Mouse (Mus musculus): Measurements from ENCODE around the gene Usp12. TPM values are rescaled to one million over a fixed set of nuclear protein-coding genes. Genes with fewer than 3 reads are reported as not detected.
A peak's percentile ranks its signal among the peaks of the same experiment; 100 is the strongest.

Usp12 gene
- total and polyA plus RNA-seq, 3 experiments: 9.1 to 27.7 (median 24.1) TPM

GRCm38 (mm10) chr5:146838836-146839648 lies 44.2 kb upstream of the Usp12 start:
- H3K4me3 ChIP-seq (ENCODE audit: low read depth, low read length): no peak overlapping the region
- no peaks in the 10 kb centered on the region for H3K9me3 ChIP-seq (replicated peaks)
- H3K27me3 ChIP-seq (ENCODE audit: insufficient read depth, low read length): no peaks in the 10 kb centered on the region
- TF ChIP-seq GATA1 (IDR thresholded peaks at IDR 0.05; ENCODE audit: borderline replicate concordance, low read length): no peak
- peak; percentile 23; the same call in 1 of the 2 replicates for TF ChIP-seq POLR2AphosphoS5 (IDR thresholded peaks at IDR 0.05; ENCODE audit: insufficient replicate concordance, low read depth, low read length)
- no peak for ATAC-seq (ENCODE audit: extremely low read depth, insufficient number of reproducible peaks, low FRiP score, poor library complexity, severe bottlenecking)
- H3K4me1 ChIP-seq (ENCODE audit: insufficient read depth, low read depth, low read length): peaks cover 50% of the 10 kb centered on the region
- no peak for DNase-seq (ENCODE audit: low spot score)
- H3K36me3 ChIP-seq (replicated peaks): peaks cover 63% of the 10 kb centered on the region

- ATAC-seq (ENCODE audit: extremely low read depth, insufficient number of reproducible peaks, low FRiP score, poor library complexity, severe bottlenecking) (no peak), DNase-seq (ENCODE audit: low spot score) (no peak)
- Histone ChIP-seq H3K27me3 (ENCODE audit: insufficient read depth, low read length) (no peaks in the 10 kb centered on the region), H3K4me3 (ENCODE audit: low read depth, low read length) (no peak overlapping the region), H3K36me3 (replicated peaks) (peaks cover 66% of the 10 kb centered on the region), H3K9me3 (replicated peaks) (no peaks in the 10 kb centered on the region), H3K4me1 (ENCODE audit: insufficient read depth, low read depth, low read length) (peaks cover 49% of the 10 kb centered on the region)
- no peak for TF ChIP-seq POLR2AphosphoS5 (IDR thresholded peaks at IDR 0.05; ENCODE audit: insufficient replicate concordance, low read depth, low read length)
- no peak for TF ChIP-seq GATA2 (IDR thresholded peaks at IDR 0.05; ENCODE audit: borderline replicate concordance, low read depth, low read length)
- no peak for TF ChIP-seq TAL1 (conservative IDR thresholded peaks at IDR 0.05; ENCODE audit: low read depth, low read length)
- TF ChIP-seq CTCF (IDR thresholded peaks at IDR 0.05; ENCODE audit: low read depth, low read length): no peak
- TF ChIP-seq GATA1 (IDR thresholded peaks at IDR 0.05; ENCODE audit: borderline replicate concordance, low read length): no peak
Observed at GRCm38 (mm10) chr5:146837967-146838720, 43.3 kb upstream of the Usp12 start.

GRCm38 (mm10) chr5:146834959-146835358 lies 40.2 kb upstream of the Usp12 start:
- Histone ChIP-seq H3K4me3 (ENCODE audit: low read depth, low read length) (peak overlapping the region; percentile 86; the same call in 1 of the 2 replicates), H3K4me1 (ENCODE audit: insufficient read depth, low read depth, low read length) (peaks cover 56% of the 10 kb centered on the region), H3K27me3 (ENCODE audit: insufficient read depth, low read length) (no peaks in the 10 kb centered on the region), H3K9me3 (replicated peaks) (no peaks in the 10 kb centered on the region), H3K36me3 (replicated peaks) (peaks cover 62% of the 10 kb centered on the region)
- no peak for DNase-seq (ENCODE audit: low spot score)
- no peak for ATAC-seq (ENCODE audit: extremely low read depth, insufficient number of reproducible peaks, low FRiP score, poor library complexity, severe bottlenecking)
- TF ChIP-seq CTCF (IDR thresholded peaks at IDR 0.05; ENCODE audit: low read depth, low read length): no peak
- TF ChIP-seq TAL1 (conservative IDR thresholded peaks at IDR 0.05; ENCODE audit: low read depth, low read length): no peak
- no peak for TF ChIP-seq GATA2 (IDR thresholded peaks at IDR 0.05; ENCODE audit: borderline replicate concordance, low read depth, low read length)
- TF ChIP-seq POLR2AphosphoS5 (IDR thresholded peaks at IDR 0.05; ENCODE audit: insufficient replicate concordance, low read depth, low read length): no peak

- no peaks in the 10 kb centered on the region for H3K27me3 ChIP-seq (ENCODE audit: insufficient read depth, low read length)
- peaks cover 50% of the 10 kb centered on the region for H3K36me3 ChIP-seq (replicated peaks)
- DNase-seq (ENCODE audit: low spot score): no peak
- no peaks in the 10 kb centered on the region for H3K9me3 ChIP-seq (replicated peaks)
- H3K4me1 ChIP-seq (ENCODE audit: insufficient read depth, low read depth, low read length): peaks cover 57% of the 10 kb centered on the region
- peak overlapping the region; percentile 86 for H3K4me3 ChIP-seq (ENCODE audit: low read depth, low read length)
- TF ChIP-seq GATA1 (IDR thresholded peaks at IDR 0.05; ENCODE audit: borderline replicate concordance, low read length) (no peak), POLR2AphosphoS5 (IDR thresholded peaks at IDR 0.05; ENCODE audit: insufficient replicate concordance, low read depth, low read length) (no peak), CTCF (IDR thresholded peaks at IDR 0.05; ENCODE audit: low read depth, low read length) (no peak), TAL1 (conservative IDR thresholded peaks at IDR 0.05; ENCODE audit: low read depth, low read length) (no peak), GATA2 (IDR thresholded peaks at IDR 0.05; ENCODE audit: borderline replicate concordance, low read depth, low read length) (no peak)
- ATAC-seq (ENCODE audit: extremely low read depth, insufficient number of reproducible peaks, low FRiP score, poor library complexity, severe bottlenecking): no peak
Observed at GRCm38 (mm10) chr5:146833673-146834201, 38.9 kb upstream of the Usp12 start.

GRCm38 (mm10) chr5:146832769-146833448 lies 38.1 kb upstream of the Usp12 start, which contains the start of gene Rpl21:
TSS of gene Rpl21 (plus strand) at chr5:146832890.
- ATAC-seq (ENCODE audit: extremely low read depth, insufficient number of reproducible peaks, low FRiP score, poor library complexity, severe bottlenecking): peak; percentile 89
- TF ChIP-seq GATA1 (IDR thresholded peaks at IDR 0.05; ENCODE audit: borderline replicate concordance, low read length): no peak
- no peak for TF ChIP-seq CTCF (IDR thresholded peaks at IDR 0.05; ENCODE audit: low read depth, low read length)
- TF ChIP-seq POLR2AphosphoS5 (IDR thresholded peaks at IDR 0.05; ENCODE audit: insufficient replicate concordance, low read depth, low read length): no peak
- TF ChIP-seq GATA2 (IDR thresholded peaks at IDR 0.05; ENCODE audit: borderline replicate concordance, low read depth, low read length): no peak
- no peak for TF ChIP-seq TAL1 (conservative IDR thresholded peaks at IDR 0.05; ENCODE audit: low read depth, low read length)
- no peaks in the 10 kb centered on the region for H3K9me3 ChIP-seq (replicated peaks)
- peaks cover 60% of the 10 kb centered on the region for H3K4me1 ChIP-seq (ENCODE audit: insufficient read depth, low read depth, low read length)
- H3K36me3 ChIP-seq (replicated peaks): peaks cover 42% of the 10 kb centered on the region
- DNase-seq (ENCODE audit: low spot score): peak; percentile 86
- peak within 1 kb of the TSS; percentile 86 for H3K4me3 ChIP-seq (ENCODE audit: low read depth, low read length)
- no peaks in the 10 kb centered on the region for H3K27me3 ChIP-seq (ENCODE audit: insufficient read depth, low read length)

- Histone ChIP-seq H3K36me3 (replicated peaks) (peaks cover 37% of the 10 kb centered on the region), H3K4me3 (ENCODE audit: low read depth, low read length) (peak overlapping the region; percentile 86), H3K4me1 (ENCODE audit: insufficient read depth, low read depth, low read length) (peaks cover 54% of the 10 kb centered on the region), H3K27me3 (ENCODE audit: insufficient read depth, low read length) (no peaks in the 10 kb centered on the region), H3K9me3 (replicated peaks) (no peaks in the 10 kb centered on the region)
- TF ChIP-seq GATA2 (IDR thresholded peaks at IDR 0.05; ENCODE audit: borderline replicate concordance, low read depth, low read length) (no peak), CTCF (IDR thresholded peaks at IDR 0.05; ENCODE audit: low read depth, low read length) (no peak), TAL1 (conservative IDR thresholded peaks at IDR 0.05; ENCODE audit: low read depth, low read length) (no peak), POLR2AphosphoS5 (IDR thresholded peaks at IDR 0.05; ENCODE audit: insufficient replicate concordance, low read depth, low read length) (no peak), GATA1 (IDR thresholded peaks at IDR 0.05; ENCODE audit: borderline replicate concordance, low read length) (no peak)
- DNase-seq (ENCODE audit: low spot score) (no peak), ATAC-seq (ENCODE audit: extremely low read depth, insufficient number of reproducible peaks, low FRiP score, poor library complexity, severe bottlenecking) (no peak)
Observed at GRCm38 (mm10) chr5:146832435-146832768, 37.6 kb upstream of the Usp12 start.

Data from G1E (cell line).